Mouse (Mus musculus) thymus, adult 2 months (tissue): ENCODE measurements around the gene Cdyl.

Source experiments
- CTCF ChIP-seq: fragments of 200-500 bp; IDR thresholded peaks from 2 replicates; pipeline ENCODE4 v1.5.1; 2012; ENCODE audit warnings: mild to moderate bottlenecking, control low read depth, low read length, moderate library complexity, borderline replicate concordance; ENCODE audit not compliant: control insufficient read depth, poor library complexity, insufficient read depth; ENCODE audit errors: extremely low read depth
- POLR2A ChIP-seq: fragments of 200-500 bp; IDR thresholded peaks from 2 replicates; pipeline ENCODE4 v1.6.1; 2012; ENCODE audit warnings: mild to moderate bottlenecking, low read length, control low read depth, moderate library complexity; ENCODE audit not compliant: control insufficient read depth, poor library complexity, insufficient read depth; ENCODE audit errors: extremely low read depth

GRCm38 (mm10) chr13:35848694-35849093 lies 189.1 kb downstream of the Cdyl start:
- TF ChIP-seq CTCF (no peak), POLR2A (no peak)
